Mouse (Mus musculus) stomach, postnatal 0 days (tissue): ENCODE results near the gene Gins1.

Experiments used
- CTCF ChIP-seq: IDR thresholded peaks from 2 replicates; pipeline ENCODE4 v1.5.1; 2016; ENCODE audit warnings: antibody characterized with exemption, low read depth, mild to moderate bottlenecking, moderate library complexity
- EP300 ChIP-seq: optimal IDR thresholded peaks from 2 replicates; pipeline ENCODE3; 2016; ENCODE audit warnings: antibody characterized with exemption

DNA sequence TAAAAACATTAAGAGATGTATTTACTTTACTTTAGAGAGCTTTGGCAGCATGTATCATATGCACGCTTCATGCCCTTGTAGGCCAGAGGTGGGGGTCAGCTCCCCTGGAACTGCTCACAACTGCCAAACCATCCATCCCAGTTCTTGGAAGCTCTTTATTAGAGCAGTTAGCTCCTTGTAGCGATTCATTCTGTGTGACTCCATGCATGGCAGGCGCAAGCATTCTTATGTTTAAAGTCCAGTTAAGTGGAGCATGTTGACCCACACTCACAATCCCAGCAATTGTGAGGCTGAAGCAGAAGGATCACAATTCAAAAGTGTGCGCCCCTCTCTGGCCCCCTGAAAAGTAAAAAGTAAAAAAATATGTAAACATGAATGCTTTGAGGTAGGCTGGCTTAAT lies 27.6 kb upstream of the Gins1 start:
- no peak for TF ChIP-seq CTCF
- no peak for TF ChIP-seq EP300
